Mouse (Mus musculus): ENCODE measurements around the gene Siah2. TPM values are rescaled to one million over a fixed set of nuclear protein-coding genes. Genes with fewer than 3 reads are reported as not detected.
A peak's percentile ranks its signal among the peaks of the same experiment; 100 is the strongest.

The Siah2 gene
- polyA plus RNA-seq, 1 experiment from 2014 or later = 5.5 TPM

DNA sequence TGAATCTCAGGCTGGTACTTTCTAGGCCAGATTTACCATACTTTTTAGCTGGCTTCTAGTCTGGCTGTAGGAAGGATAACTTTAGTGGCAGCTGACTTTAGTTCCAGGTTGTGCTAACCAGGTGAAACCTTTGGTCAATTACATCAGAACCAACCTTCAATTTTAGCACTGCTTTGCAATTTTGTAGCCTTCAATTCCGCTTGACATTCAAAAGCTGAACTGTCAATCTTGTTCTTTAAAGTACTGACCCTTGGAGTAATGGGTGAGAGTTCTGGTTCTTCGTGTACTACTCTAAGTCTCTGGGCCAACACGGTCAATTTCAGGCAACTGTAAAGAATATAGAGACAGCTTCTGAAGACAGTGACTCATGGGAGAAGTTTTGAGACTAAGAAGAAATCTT, 6.8 kb downstream of the Siah2 start:
- ATAC-seq (replicated peaks; ENCODE audit: low FRiP score, low read depth) (no peak), DNase-seq (ENCODE audit: low spot score) (no peak)
- TF ChIP-seq CTCF (IDR thresholded peaks at IDR 0.05; ENCODE audit: low read depth) = no peak
- Histone ChIP-seq H3K27me3 (ENCODE audit: insufficient read depth, low read length) (no peaks in the 10 kb centered on the region), H3K4me2 (ENCODE audit: low read length) (no peak overlapping the region), H3K4me3 (replicated peaks; ENCODE audit: low read depth, low read length) (no peak overlapping the region), H3K36me3 (ENCODE audit: insufficient read depth, low read length) (no peaks in the 10 kb centered on the region), H3K4me1 (replicated peaks; ENCODE audit: insufficient read depth, low read length) (peaks cover 5% of the 10 kb centered on the region; the same call in 1 of the 2 replicates), H3K9me3 (replicated peaks; ENCODE audit: low read length) (no peaks in the 10 kb centered on the region), H3K9ac (ENCODE audit: low read depth, low read length) (no peak overlapping the region), H3K27ac (no peak overlapping the region)
- 87% methylated on average over 3 of the region's 3 CpGs for WGBS

DNA sequence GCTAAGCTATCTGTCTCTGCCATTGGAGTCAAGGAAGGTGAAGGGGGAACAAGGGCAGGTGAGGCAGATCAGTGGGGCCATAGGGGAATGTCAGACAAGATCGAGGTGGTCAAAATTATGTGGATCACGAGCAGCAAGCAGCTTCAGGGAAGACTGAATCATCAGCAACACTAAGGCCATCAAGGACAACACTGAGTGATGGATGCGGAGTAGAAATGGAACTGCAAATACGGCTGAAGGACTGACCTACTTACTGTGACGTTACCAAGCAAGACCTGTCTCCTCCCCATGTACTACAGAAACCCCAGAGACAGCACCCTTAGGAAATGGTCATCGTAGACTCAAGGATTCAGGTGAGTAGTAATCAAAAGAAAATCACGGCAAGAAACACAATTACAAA, 8.9 kb downstream of the Siah2 start:
- Histone ChIP-seq H3K36me3 (ENCODE audit: insufficient read depth, low read length) (no peaks in the 10 kb centered on the region), H3K4me1 (replicated peaks; ENCODE audit: insufficient read depth, low read length) (peaks cover 5% of the 10 kb centered on the region; the same call in 1 of the 2 replicates), H3K27ac (no peak overlapping the region), H3K27me3 (ENCODE audit: insufficient read depth, low read length) (no peaks in the 10 kb centered on the region), H3K9me3 (replicated peaks; ENCODE audit: low read length) (no peaks in the 10 kb centered on the region), H3K4me2 (ENCODE audit: low read length) (no peak overlapping the region), H3K4me3 (replicated peaks; ENCODE audit: low read depth, low read length) (no peak overlapping the region), H3K9ac (ENCODE audit: low read depth, low read length) (no peak overlapping the region)
- TF ChIP-seq CTCF (IDR thresholded peaks at IDR 0.05; ENCODE audit: low read depth) = no peak
- ATAC-seq (replicated peaks; ENCODE audit: low FRiP score, low read depth) (no peak), DNase-seq (ENCODE audit: low spot score) (no peak)
- 83% methylated on average over 7 of the region's 7 CpGs for WGBS

DNA sequence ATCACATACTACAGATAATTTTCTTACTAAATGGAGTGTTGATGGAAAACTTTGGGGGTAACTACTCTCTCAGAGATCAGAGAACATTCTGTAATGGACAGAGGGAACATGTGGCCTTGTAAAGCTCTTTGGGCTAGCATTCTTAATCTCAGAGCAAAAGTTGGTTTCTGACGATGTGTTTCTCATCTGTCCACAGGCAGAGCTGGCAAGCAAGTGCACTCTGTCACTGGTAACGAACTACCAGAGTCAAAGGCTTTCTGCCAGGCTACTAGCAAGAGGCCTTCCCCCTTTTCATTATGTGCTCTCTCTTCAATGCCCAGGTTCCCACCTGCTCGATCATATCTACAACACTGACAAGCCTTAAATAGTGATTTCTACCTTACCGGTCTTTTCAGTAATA, 9.9 kb downstream of the Siah2 start:
- Histone ChIP-seq H3K9ac (ENCODE audit: low read depth, low read length) (no peak overlapping the region), H3K9me3 (replicated peaks; ENCODE audit: low read length) (no peaks in the 10 kb centered on the region), H3K36me3 (ENCODE audit: insufficient read depth, low read length) (no peaks in the 10 kb centered on the region), H3K27me3 (ENCODE audit: insufficient read depth, low read length) (no peaks in the 10 kb centered on the region), H3K4me2 (ENCODE audit: low read length) (no peak overlapping the region), H3K4me1 (replicated peaks; ENCODE audit: insufficient read depth, low read length) (peaks cover 5% of the 10 kb centered on the region), H3K4me3 (replicated peaks; ENCODE audit: low read depth, low read length) (no peak overlapping the region), H3K27ac (no peak overlapping the region)
- no peak for ATAC-seq (replicated peaks; ENCODE audit: low FRiP score, low read depth)
- DNase-seq (ENCODE audit: low spot score) = no peak
- WGBS = 74% methylated on average over 4 of the region's 4 CpGs
- TF ChIP-seq CTCF (IDR thresholded peaks at IDR 0.05; ENCODE audit: low read depth) = no peak

DNA sequence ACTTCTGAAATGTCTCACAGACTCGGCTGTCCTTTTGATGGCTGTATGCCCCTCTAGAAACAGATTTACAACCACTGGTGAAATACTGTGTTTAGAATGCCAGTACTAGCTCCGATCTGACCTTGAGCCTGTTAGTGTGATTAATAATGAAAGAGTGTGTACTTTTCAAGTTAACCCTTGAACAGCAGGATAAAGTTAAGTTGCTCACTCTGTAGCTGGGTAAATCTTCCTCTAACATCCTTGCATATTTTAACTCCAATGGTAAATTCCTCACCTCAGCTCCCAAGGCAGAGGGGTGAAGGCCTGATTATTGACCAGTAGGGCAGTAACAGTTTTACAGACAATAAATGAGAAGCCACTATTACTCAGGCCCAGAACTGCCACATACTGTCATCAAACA, 10.4 kb downstream of the Siah2 start:
- H3K4me3 ChIP-seq (replicated peaks; ENCODE audit: low read depth, low read length) = no peak overlapping the region
- H3K4me1 ChIP-seq (replicated peaks; ENCODE audit: insufficient read depth, low read length) = peaks cover 5% of the 10 kb centered on the region
- H3K27me3 ChIP-seq (ENCODE audit: insufficient read depth, low read length) = no peaks in the 10 kb centered on the region
- WGBS = 16% methylated on average over 2 of the region's 2 CpGs
- DNase-seq (ENCODE audit: low spot score) = no peak
- no peak for TF ChIP-seq CTCF (IDR thresholded peaks at IDR 0.05; ENCODE audit: low read depth)
- H3K36me3 ChIP-seq (ENCODE audit: insufficient read depth, low read length) = no peaks in the 10 kb centered on the region
- no peak overlapping the region for H3K4me2 ChIP-seq (ENCODE audit: low read length)
- H3K9me3 ChIP-seq (replicated peaks; ENCODE audit: low read length) = no peaks in the 10 kb centered on the region
- no peak for ATAC-seq (replicated peaks; ENCODE audit: low FRiP score, low read depth)
- H3K9ac ChIP-seq (ENCODE audit: low read depth, low read length) = no peak overlapping the region
- H3K27ac ChIP-seq = no peak overlapping the region

DNA sequence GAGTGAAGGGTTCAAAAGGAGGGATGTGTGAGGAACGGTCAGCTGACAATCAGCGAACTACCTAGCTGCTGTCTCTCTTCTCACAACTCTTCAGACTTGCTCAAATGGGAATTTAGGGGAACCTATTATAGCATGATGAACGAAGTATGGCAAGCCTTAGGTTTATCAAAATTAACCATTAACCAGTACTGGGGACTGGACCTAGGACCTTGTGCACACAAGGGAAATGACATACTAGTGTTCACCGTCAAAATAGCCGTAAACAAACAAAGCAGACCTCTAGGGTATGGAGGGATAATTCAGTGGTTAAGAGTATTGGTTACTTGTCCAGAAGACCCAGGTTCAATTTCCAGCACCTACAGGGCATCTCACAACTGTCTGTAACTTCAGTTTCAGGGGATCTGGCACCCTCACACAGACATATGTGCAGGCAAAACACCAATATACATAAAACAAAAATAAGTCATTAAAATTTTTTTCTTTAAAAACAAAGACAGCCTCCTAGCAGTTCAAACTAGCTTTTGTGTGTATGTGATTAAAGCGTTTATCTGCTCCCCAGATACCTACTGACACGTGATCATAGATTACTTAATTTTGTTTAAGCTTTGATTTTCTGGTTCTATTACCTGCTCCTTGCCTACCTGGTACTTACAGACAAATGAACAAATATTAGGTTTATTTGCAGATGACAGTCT, 11.1 kb downstream of the Siah2 start:
- peaks cover 5% of the 10 kb centered on the region for H3K4me1 ChIP-seq (replicated peaks; ENCODE audit: insufficient read depth, low read length)
- ATAC-seq (replicated peaks; ENCODE audit: low FRiP score, low read depth) = no peak
- H3K4me2 ChIP-seq (ENCODE audit: low read length) = no peak overlapping the region
- H3K4me3 ChIP-seq (replicated peaks; ENCODE audit: low read depth, low read length) = no peak overlapping the region
- no peaks in the 10 kb centered on the region for H3K27me3 ChIP-seq (ENCODE audit: insufficient read depth, low read length)
- no peaks in the 10 kb centered on the region for H3K36me3 ChIP-seq (ENCODE audit: insufficient read depth, low read length)
- no peaks in the 10 kb centered on the region for H3K9me3 ChIP-seq (replicated peaks; ENCODE audit: low read length)
- H3K27ac ChIP-seq = peak overlapping the region; percentile 21
- 65% methylated on average over 7 of the region's 7 CpGs for WGBS
- no peak for TF ChIP-seq CTCF (IDR thresholded peaks at IDR 0.05; ENCODE audit: low read depth)
- no peak for DNase-seq (ENCODE audit: low spot score)
- H3K9ac ChIP-seq (ENCODE audit: low read depth, low read length) = no peak overlapping the region

DNA sequence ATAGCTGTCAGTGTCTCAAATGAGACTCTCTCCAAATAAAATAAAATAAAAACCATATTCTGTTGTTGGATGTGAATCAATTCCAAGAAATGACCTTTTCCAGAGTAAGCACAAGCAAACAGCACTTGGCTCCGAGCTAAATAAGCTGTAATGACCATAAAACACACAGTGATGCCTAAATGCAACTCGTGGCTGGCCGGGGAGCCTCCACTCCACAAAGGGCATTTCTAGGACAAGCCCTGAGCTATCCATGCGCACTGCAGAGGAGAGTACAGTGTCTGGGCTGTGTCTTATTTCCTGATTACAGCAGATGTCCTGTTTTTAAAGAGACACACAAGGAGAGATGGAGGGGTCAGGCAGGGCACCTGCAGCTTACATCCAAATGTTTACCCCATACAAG, 12.2 kb downstream of the Siah2 start:
- ATAC-seq (replicated peaks; ENCODE audit: low FRiP score, low read depth) (no peak), DNase-seq (ENCODE audit: low spot score) (peak; percentile 14)
- no peak for TF ChIP-seq CTCF (IDR thresholded peaks at IDR 0.05; ENCODE audit: low read depth)
- H3K9me3 ChIP-seq (replicated peaks; ENCODE audit: low read length) = no peaks in the 10 kb centered on the region
- peaks cover 5% of the 10 kb centered on the region for H3K4me1 ChIP-seq (replicated peaks; ENCODE audit: insufficient read depth, low read length)
- H3K27ac ChIP-seq = peak overlapping the region; percentile 44; the same call in 1 of the 2 replicates
- H3K36me3 ChIP-seq (ENCODE audit: insufficient read depth, low read length) = 0 out of 2 replicates have a peak, but pooled peaks cover 1% of the 10 kb centered on the region
- no peaks in the 10 kb centered on the region for H3K27me3 ChIP-seq (ENCODE audit: insufficient read depth, low read length)
- H3K4me3 ChIP-seq (replicated peaks; ENCODE audit: low read depth, low read length) = no peak overlapping the region
- no peak overlapping the region for H3K9ac ChIP-seq (ENCODE audit: low read depth, low read length)
- no peak overlapping the region for H3K4me2 ChIP-seq (ENCODE audit: low read length)
- whole genome bisulfite sequencing = 26% methylated on average over 4 of the region's 4 CpGs

DNA sequence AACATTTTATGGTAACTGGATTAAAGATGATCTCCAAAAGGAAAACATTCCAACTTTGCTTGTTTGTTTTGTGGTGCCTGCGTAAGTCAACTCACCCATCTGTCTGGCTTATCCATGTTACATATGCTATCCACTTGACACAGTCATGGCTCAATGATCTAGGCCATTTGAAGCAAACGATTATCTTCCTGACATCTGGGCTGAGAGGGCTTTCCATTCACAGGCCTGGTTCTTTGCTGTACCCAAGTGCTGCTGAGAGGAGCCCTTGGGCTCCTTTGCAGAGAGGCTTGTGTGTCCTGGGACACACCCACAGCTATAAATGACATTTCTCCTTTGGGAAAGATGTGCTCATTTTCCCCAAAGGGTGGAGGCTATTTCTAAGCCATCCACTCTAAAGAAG, 13.3 kb downstream of the Siah2 start:
- Histone ChIP-seq H3K4me2 (ENCODE audit: low read length) (no peak overlapping the region), H3K9me3 (replicated peaks; ENCODE audit: low read length) (no peaks in the 10 kb centered on the region), H3K4me1 (replicated peaks; ENCODE audit: insufficient read depth, low read length) (peaks cover 5% of the 10 kb centered on the region), H3K27ac (no peak overlapping the region), H3K36me3 (ENCODE audit: insufficient read depth, low read length) (0 out of 2 replicates have a peak, but pooled peaks cover 2% of the 10 kb centered on the region), H3K4me3 (replicated peaks; ENCODE audit: low read depth, low read length) (no peak overlapping the region), H3K27me3 (ENCODE audit: insufficient read depth, low read length) (no peaks in the 10 kb centered on the region), H3K9ac (ENCODE audit: low read depth, low read length) (no peak overlapping the region)
- 39% methylated on average over 2 of the region's 2 CpGs for WGBS
- DNase-seq (ENCODE audit: low spot score) = no peak
- TF ChIP-seq CTCF (IDR thresholded peaks at IDR 0.05; ENCODE audit: low read depth) = no peak
- ATAC-seq (replicated peaks; ENCODE audit: low FRiP score, low read depth) = no peak

Data from kidney, postnatal 0 days (tissue).